Mouse (Mus musculus) lung, postnatal 0 days (tissue): ENCODE data around the gene Clasp2. TPM values are rescaled to one million over a fixed set of nuclear protein-coding genes. Genes with fewer than 3 reads are reported as not detected.

ENCODE experiments used
- ATAC-seq: fragments of 200-750 bp; cut with Nextera tagmentation; 2 replicates; pipeline ENCODE4 v1.8.0; 2017; ENCODE audit warnings: moderate library complexity
- DNase-seq: peaks from one replicate; pipeline ENCODE4 v3.0.0-alpha.2; 2016; ENCODE audit warnings: low spot score
- H3K27ac ChIP-seq: fragments of 300-500 bp; sonication (generic); 2 replicates; pipeline ENCODE4 v1.5.1; 2014; ENCODE audit warnings: antibody characterized with exemption, mild to moderate bottlenecking, low read length, mixed read lengths
- H3K27me3 ChIP-seq: fragments of 300-500 bp; sonication (generic); replicated peaks from 2 replicates; pipeline ENCODE4 v1.6.1; 2014; ENCODE audit warnings: low read length, mixed read lengths; ENCODE audit not compliant: insufficient read depth
- H3K36me3 ChIP-seq: fragments of 300-500 bp; sonication (generic); 2 replicates; pipeline ENCODE4 v1.6.1; 2014; ENCODE audit warnings: low read length, mixed read lengths; ENCODE audit not compliant: insufficient read depth
- H3K4me1 ChIP-seq: fragments of 300-500 bp; sonication (generic); 2 replicates; pipeline ENCODE4 v1.6.1; 2014; ENCODE audit warnings: antibody characterized with exemption, low read depth, low read length, mixed read lengths; ENCODE audit not compliant: insufficient read depth
- H3K4me2 ChIP-seq: fragments of 300-500 bp; sonication (generic); replicated peaks from 2 replicates; pipeline ENCODE4 v1.6.1; 2014; ENCODE audit warnings: low read depth, mild to moderate bottlenecking, low read length, moderate library complexity, mixed read lengths
- H3K4me3 ChIP-seq: fragments of 300-500 bp; sonication (generic); 2 replicates; pipeline ENCODE4 v1.5.1; 2014; ENCODE audit warnings: low read depth, low read length
- H3K9ac ChIP-seq: fragments of 300-500 bp; sonication (generic); replicated peaks from 2 replicates; pipeline ENCODE4 v1.6.1; 2014; ENCODE audit warnings: low read depth, mild to moderate bottlenecking
- H3K9me3 ChIP-seq: fragments of 300-500 bp; sonication (generic); 2 replicates; pipeline ENCODE4 v1.6.1; 2016; ENCODE audit warnings: low read length, mixed read lengths
- CTCF ChIP-seq: IDR thresholded peaks from 2 replicates; pipeline ENCODE4 v1.5.1; 2016; ENCODE audit warnings: antibody characterized with exemption, mild to moderate bottlenecking
- EP300 ChIP-seq: IDR thresholded peaks from 2 replicates; pipeline ENCODE4 v1.6.1; 2016; ENCODE audit warnings: antibody characterized with exemption, mild to moderate bottlenecking, control low read depth
- WGBS: fragments of 180-500 bp; shearing (Covaris S2); extraction: QIAGEN DNeasy Blood & Tissue Kit; methylation state at CpG from one replicate; pipeline ENCODE4 v1.1.7; 2014; 5-methylcytosine and 5-hydroxymethylcytosine counted together
- polyA plus RNA-seq: library from polyadenylated mRNA; unstranded; fragments of >200 nt; fragmentation: Nextera tagmentation; extraction: Ambion mirVana; gene quantifications from 2 replicates; pipeline ENCODE4 v1.2.1, GENCODE M21; 2015

The Clasp2 gene
- polyA plus RNA-seq, 1 experiment from 2014 or later = 12.1 TPM

DNA sequence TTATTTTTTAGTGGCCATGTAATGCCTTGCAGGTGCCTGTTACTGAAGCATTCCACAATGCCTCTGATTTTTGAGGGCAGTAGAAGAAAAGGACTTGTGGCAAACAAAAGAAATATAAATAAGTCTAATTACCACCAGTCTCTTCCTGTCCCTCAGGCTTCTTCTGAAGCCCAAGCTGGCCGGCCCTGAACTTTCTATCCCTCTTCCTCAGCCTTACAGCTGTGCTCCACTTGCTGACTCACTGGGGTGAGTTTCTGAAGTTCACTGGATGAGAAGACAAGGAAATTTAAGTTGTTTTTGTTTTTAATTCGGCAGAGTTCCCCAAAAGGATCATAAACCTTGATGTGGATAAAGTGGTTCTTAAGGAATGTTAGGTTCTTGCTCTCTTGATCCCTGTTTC, 74.6 kb downstream of the Clasp2 start:
- H3K9ac ChIP-seq = no peak overlapping the region
- H3K4me2 ChIP-seq = no peak overlapping the region
- H3K4me3 ChIP-seq = no peak overlapping the region
- H3K27me3 ChIP-seq = no peaks in the 10 kb centered on the region
- H3K36me3 ChIP-seq = no peaks in the 10 kb centered on the region
- no peaks in the 10 kb centered on the region for H3K4me1 ChIP-seq
- ATAC-seq (no peak), DNase-seq (no peak)
- no peak for TF ChIP-seq CTCF
- no peak for TF ChIP-seq EP300
- no peaks in the 10 kb centered on the region for H3K9me3 ChIP-seq
- no peak overlapping the region for H3K27ac ChIP-seq
- whole genome bisulfite sequencing = 80% methylated on average over 2 of the region's 2 CpGs

DNA sequence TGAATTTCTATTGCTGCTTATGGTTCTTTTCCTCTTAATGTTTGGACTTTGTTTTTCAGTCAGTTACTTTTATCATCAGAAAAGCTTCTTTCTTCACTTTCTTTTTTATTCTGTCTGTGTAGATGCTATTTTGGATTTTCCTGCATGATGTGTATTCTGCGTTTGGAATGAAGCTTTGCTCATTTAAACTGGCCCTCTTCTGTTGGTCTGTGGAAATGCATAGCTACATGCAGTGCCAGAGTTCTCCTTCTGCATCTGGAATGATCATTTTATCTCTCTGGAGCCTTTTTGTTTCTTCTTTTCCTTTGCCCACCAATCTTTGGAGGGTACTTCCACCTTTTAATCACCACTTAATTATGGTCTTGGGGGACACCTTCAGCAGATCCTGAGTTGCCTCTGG, 80.9 kb downstream of the Clasp2 start:
- H3K9me3 ChIP-seq = no peaks in the 10 kb centered on the region

DNA sequence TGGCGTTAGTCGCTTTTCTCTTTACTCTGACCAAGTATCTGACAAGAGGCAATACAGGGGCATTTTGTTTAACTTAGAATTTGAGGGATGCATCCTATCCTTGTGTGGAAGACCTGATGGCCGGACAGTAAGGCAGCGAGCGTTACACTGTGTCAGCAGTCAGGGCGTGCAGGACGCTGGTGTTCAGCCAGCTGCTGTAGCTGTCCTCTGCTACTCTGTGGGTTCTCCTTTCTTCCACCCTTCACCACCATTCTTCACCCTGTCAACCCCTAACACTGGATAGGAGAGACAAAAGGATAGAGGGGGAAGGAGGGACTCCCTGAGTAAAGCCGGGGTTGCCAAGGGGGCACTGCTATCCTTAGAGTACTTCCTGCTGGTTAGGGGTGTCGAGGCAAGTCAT, 87.4 kb downstream of the Clasp2 start:
- 63% methylated on average over 9 of the region's 9 CpGs for WGBS

More for the DNA sequence above, 80.9 kb downstream of the Clasp2 start:
- no peak for ATAC-seq
- no peak overlapping the region for H3K9ac ChIP-seq
- no peak overlapping the region for H3K4me2 ChIP-seq
- no peak for TF ChIP-seq EP300
- peak; percentile 51 for TF ChIP-seq CTCF
- peak; percentile 18 for DNase-seq
- H3K27me3 ChIP-seq = no peaks in the 10 kb centered on the region
- 81% methylated on average over 1 of the region's 1 CpGs for WGBS
- H3K4me1 ChIP-seq = no peaks in the 10 kb centered on the region
- no peak overlapping the region for H3K27ac ChIP-seq
- H3K36me3 ChIP-seq = no peaks in the 10 kb centered on the region
- no peak overlapping the region for H3K4me3 ChIP-seq

DNA sequence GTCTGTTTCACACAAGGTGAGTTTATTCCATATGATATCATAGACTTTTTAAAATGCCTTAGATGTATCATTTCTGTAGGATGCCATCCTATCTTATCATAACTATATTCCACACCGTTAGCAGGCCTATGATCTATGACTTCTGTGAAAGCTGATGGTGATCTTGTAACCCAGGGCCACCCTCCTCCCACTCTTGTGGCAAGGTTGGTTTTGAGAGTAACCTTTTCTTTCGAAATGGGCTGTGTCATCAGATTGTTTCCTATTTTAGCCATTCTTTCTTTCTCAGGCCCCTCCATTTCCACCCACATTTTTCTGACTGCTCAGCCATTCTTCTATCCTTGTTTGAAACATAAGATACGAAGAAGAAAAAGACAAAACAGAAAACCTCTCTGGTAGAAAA, 88.9 kb downstream of the Clasp2 start:
- no peaks in the 10 kb centered on the region for H3K27me3 ChIP-seq
- H3K9me3 ChIP-seq = no peaks in the 10 kb centered on the region
- H3K36me3 ChIP-seq = no peaks in the 10 kb centered on the region
- TF ChIP-seq CTCF (no peak), EP300 (no peak)
- ATAC-seq (no peak), DNase-seq (no peak)
- H3K4me3 ChIP-seq = no peak overlapping the region
- 86% methylated on average over 3 of the region's 3 CpGs for WGBS
- H3K4me2 ChIP-seq = no peak overlapping the region
- H3K4me1 ChIP-seq = no peaks in the 10 kb centered on the region
- H3K9ac ChIP-seq = no peak overlapping the region
- H3K27ac ChIP-seq = no peak overlapping the region

More for the DNA sequence above, 87.4 kb downstream of the Clasp2 start:
- ATAC-seq (no peak), DNase-seq (no peak)
- H3K27me3 ChIP-seq = no peaks in the 10 kb centered on the region
- no peaks in the 10 kb centered on the region for H3K9me3 ChIP-seq
- H3K4me1 ChIP-seq = no peaks in the 10 kb centered on the region
- H3K27ac ChIP-seq = no peak overlapping the region
- TF ChIP-seq CTCF (no peak), EP300 (no peak)
- no peak overlapping the region for H3K4me3 ChIP-seq
- H3K36me3 ChIP-seq = no peaks in the 10 kb centered on the region
- H3K9ac ChIP-seq = no peak overlapping the region
- H3K4me2 ChIP-seq = no peak overlapping the region

DNA sequence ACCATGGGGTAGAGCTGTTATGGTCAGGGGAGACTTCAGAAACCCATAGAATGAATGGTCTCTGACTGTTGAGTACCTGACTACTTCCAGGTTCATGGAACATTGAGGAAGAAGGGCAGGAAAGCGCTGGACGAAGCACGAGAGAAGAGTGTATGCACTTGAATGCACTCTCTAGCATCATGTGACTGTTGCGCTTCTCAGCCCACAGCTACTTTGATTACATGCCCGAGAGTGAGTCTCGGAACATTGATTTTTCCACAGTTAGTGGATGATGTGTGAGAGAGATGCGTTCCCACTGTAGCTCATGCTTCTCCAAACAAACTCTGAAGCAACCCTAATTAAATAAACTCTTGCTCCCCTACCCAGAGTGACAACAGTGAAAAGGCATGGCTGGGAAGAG, 92.2 kb downstream of the Clasp2 start:
- Histone ChIP-seq H3K9me3 (no peaks in the 10 kb centered on the region), H3K27me3 (no peaks in the 10 kb centered on the region), H3K4me1 (no peaks in the 10 kb centered on the region), H3K9ac (no peak overlapping the region), H3K4me3 (no peak overlapping the region), H3K36me3 (no peaks in the 10 kb centered on the region), H3K4me2 (no peak overlapping the region), H3K27ac (no peak overlapping the region)
- peak; percentile 82 for ATAC-seq
- TF ChIP-seq CTCF = no peak
- TF ChIP-seq EP300 = no peak
- DNase-seq = peak; percentile 64
- 70% methylated on average over 7 of the region's 7 CpGs for WGBS

DNA sequence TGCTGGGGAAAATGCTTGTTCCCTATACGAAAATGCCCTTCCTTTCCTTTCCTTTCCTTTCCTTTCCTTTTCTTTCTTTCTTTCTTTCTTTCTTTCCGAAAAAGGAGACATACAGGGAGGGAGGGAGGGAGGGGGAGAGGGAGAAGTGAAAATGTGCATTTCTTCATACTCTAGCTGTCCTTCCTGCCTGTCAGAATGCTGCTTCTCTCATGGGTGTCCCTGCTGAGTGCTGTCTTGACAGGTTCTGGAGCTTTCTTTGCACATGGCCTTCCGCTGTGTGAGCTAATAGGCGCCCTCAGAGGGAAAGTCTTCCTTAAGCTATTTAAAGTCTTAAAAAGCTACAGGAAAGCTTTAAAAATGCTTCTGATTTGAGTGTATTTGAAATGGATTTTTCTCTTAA, 95.7 kb downstream of the Clasp2 start:
- H3K4me3 ChIP-seq = no peak overlapping the region
- no peaks in the 10 kb centered on the region for H3K27me3 ChIP-seq
- H3K9ac ChIP-seq = no peak overlapping the region
- TF ChIP-seq CTCF (no peak), EP300 (no peak)
- no peak overlapping the region for H3K27ac ChIP-seq
- H3K36me3 ChIP-seq = no peaks in the 10 kb centered on the region
- no peaks in the 10 kb centered on the region for H3K9me3 ChIP-seq
- ATAC-seq (no peak), DNase-seq (no peak)
- no peak overlapping the region for H3K4me2 ChIP-seq
- WGBS = 95% methylated on average over 4 of the region's 4 CpGs
- no peaks in the 10 kb centered on the region for H3K4me1 ChIP-seq

DNA sequence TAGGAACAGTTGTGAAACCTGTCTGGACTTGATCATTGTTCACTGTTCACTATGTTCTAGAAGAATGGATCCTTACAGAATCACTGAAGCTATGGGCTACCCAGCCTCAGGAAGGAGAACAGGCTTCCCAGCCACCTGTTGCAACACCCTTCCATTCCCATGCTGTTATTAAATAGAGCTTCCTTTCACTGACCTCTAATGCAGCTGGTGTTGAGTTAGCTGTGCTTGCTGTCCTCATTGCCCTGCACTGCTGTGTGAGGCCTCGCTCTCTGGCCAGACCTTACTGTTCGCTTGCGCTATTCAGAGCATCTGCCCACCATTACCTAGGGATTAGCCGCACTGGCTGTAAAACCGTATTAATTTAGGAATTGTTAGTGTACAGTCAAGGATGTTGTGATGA, 96.2 kb downstream of the Clasp2 start:
- WGBS = 97% methylated on average over 5 of the region's 5 CpGs
- TF ChIP-seq EP300 (no peak), CTCF (no peak)
- H3K27me3 ChIP-seq = no peaks in the 10 kb centered on the region
- H3K4me1 ChIP-seq = no peaks in the 10 kb centered on the region
- H3K36me3 ChIP-seq = no peaks in the 10 kb centered on the region
- no peak overlapping the region for H3K27ac ChIP-seq
- ATAC-seq (no peak), DNase-seq (no peak)
- no peaks in the 10 kb centered on the region for H3K9me3 ChIP-seq
- no peak overlapping the region for H3K4me2 ChIP-seq
- no peak overlapping the region for H3K4me3 ChIP-seq
- no peak overlapping the region for H3K9ac ChIP-seq
